Mouse (Mus musculus): ENCODE measurements around the gene Pold1. TPM values are rescaled to one million over a fixed set of nuclear protein-coding genes. Genes with fewer than 3 reads are reported as not detected.

Gene Pold1
- polyA plus RNA-seq, 1 experiment from 2014 or later = 56.1 TPM

DNA sequence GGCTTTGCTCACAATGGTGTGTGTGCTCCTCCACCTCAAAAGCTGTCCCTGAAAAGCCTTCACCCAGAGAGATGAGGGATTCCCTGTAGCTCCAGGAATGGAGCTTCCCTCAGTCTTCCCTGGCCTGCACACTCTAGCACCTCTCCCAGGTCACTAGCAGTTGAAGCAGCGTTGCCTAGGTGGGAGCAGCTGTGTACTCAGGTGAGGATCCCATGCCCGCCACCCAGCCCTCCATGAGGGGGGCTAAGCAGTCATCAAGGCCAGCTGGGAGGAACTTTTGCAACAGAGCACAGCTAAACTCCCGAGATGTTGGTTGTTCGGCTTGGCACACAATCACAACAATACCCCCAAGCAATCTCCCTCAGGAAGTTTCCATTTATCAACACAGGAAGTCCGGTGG lies 34.1 kb upstream of the Pold1 start:
- no peak overlapping the region for H3K27ac ChIP-seq (replicated peaks)
- no peak for ATAC-seq (ENCODE audit: extremely low read depth, insufficient number of reproducible peaks, low FRiP score, low TSS enrichment)
- peaks cover 62% of the 10 kb centered on the region for H3K27me3 ChIP-seq (replicated peaks)
- WGBS = 48% methylated on average over 5 of the region's 5 CpGs
- no peak overlapping the region for H3K9ac ChIP-seq
- peaks cover 9% of the 10 kb centered on the region for H3K4me1 ChIP-seq
- no peak overlapping the region for H3K4me2 ChIP-seq
- no peak overlapping the region for H3K4me3 ChIP-seq
- H3K36me3 ChIP-seq = no peaks in the 10 kb centered on the region
- no peaks in the 10 kb centered on the region; the same call in 1 of the 2 replicates for H3K9me3 ChIP-seq

DNA sequence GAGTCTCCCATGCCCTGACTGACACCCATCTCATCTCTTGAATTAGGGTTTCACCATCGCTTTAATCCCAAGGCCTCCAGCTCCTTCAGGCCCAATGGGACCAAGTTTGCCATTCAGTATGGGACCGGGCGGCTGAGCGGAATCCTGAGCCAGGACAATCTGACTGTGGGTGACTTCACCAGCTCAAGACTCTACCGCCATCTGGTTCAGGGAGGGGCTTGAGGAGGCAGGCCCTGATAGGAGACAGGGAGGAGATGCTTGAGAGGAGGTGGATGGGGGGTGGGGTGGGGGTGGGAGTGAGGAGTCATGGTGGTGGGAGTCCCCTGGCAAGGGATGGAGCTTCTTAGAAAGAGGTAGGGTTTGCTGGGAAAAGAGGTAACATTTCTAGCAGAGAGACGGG lies 33.0 kb upstream of the Pold1 start:
- H3K9ac ChIP-seq = no peak overlapping the region
- H3K36me3 ChIP-seq = no peaks in the 10 kb centered on the region
- H3K9me3 ChIP-seq = no peaks in the 10 kb centered on the region; the same call in 1 of the 2 replicates
- WGBS = 63% methylated on average over 6 of the region's 6 CpGs
- H3K4me3 ChIP-seq = no peak overlapping the region
- no peak overlapping the region for H3K27ac ChIP-seq (replicated peaks)
- H3K4me1 ChIP-seq = peaks cover 3% of the 10 kb centered on the region; the same call in 1 of the 2 replicates
- H3K27me3 ChIP-seq (replicated peaks) = peaks cover 54% of the 10 kb centered on the region
- ATAC-seq (ENCODE audit: extremely low read depth, insufficient number of reproducible peaks, low FRiP score, low TSS enrichment) = no peak
- H3K4me2 ChIP-seq = no peak overlapping the region

DNA sequence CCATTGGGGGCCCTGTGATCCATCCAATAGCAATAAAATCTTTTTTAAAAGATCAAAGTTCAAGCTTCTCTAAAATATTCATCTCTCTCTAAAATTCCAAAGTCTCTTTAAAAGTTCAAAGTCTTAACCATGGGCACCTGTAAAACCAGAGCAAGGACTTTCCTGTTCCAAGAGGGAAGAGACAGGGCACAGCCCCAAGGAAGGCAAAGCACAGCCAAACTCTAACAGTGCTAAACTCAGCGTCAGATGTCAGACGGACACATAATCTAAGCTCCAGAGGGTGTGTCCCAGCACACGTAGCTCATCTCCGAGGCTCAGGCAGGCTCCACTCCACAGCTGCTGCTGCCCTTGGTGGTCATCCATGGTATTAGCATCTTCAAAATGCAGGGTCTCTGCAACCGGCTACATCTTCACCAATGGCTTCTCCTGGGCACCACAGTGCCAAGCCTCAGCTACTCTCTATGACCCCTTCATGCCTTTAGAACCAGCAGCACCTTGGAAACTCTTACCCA lies 27.7 kb upstream of the Pold1 start:
- H3K4me1 ChIP-seq = no peaks in the 10 kb centered on the region
- H3K9ac ChIP-seq = no peak overlapping the region
- no peak overlapping the region for H3K4me2 ChIP-seq
- H3K4me3 ChIP-seq = no peak overlapping the region
- H3K9me3 ChIP-seq = no peaks in the 10 kb centered on the region; the same call in 1 of the 2 replicates
- H3K36me3 ChIP-seq = no peaks in the 10 kb centered on the region
- H3K27me3 ChIP-seq (replicated peaks) = peaks cover 24% of the 10 kb centered on the region
- H3K27ac ChIP-seq (replicated peaks) = no peak overlapping the region
- WGBS = 29% methylated on average over 5 of the region's 5 CpGs
- no peak for ATAC-seq (ENCODE audit: extremely low read depth, insufficient number of reproducible peaks, low FRiP score, low TSS enrichment)

DNA sequence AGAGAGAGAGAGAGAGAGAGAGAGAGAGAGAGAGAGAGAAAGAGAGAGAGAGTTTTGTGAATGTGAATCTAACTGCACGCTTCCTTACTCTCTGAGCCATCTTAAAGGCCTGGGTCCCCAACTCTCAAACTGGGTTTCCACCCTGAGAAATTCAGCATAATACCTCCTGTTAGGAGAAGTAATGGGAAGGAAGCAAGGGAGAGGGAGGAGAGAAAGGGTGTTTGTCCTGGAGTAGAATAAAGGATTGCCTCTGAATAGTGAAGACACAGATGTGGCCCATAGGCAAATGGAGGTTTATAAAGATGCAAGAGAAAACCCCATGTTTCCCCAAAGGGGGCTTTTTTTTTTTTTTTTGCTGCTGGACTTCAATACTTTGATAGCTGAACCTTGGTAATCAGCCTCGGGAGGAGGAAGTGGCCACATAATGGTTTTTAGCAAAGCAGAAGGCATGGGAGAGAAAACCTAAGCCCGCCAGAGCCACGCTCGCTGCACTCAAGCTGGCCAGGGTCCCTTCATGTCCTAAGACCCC lies 24.4 kb upstream of the Pold1 start:
- H3K4me3 ChIP-seq = no peak overlapping the region
- peaks cover 37% of the 10 kb centered on the region for H3K27me3 ChIP-seq (replicated peaks)
- H3K36me3 ChIP-seq = no peaks in the 10 kb centered on the region
- WGBS = 67% methylated on average over 5 of the region's 5 CpGs
- ATAC-seq (ENCODE audit: extremely low read depth, insufficient number of reproducible peaks, low FRiP score, low TSS enrichment) = no peak
- no peaks in the 10 kb centered on the region for H3K9me3 ChIP-seq
- no peak overlapping the region for H3K9ac ChIP-seq
- no peak overlapping the region for H3K27ac ChIP-seq (replicated peaks)
- H3K4me1 ChIP-seq = no peaks in the 10 kb centered on the region
- no peak overlapping the region for H3K4me2 ChIP-seq

DNA sequence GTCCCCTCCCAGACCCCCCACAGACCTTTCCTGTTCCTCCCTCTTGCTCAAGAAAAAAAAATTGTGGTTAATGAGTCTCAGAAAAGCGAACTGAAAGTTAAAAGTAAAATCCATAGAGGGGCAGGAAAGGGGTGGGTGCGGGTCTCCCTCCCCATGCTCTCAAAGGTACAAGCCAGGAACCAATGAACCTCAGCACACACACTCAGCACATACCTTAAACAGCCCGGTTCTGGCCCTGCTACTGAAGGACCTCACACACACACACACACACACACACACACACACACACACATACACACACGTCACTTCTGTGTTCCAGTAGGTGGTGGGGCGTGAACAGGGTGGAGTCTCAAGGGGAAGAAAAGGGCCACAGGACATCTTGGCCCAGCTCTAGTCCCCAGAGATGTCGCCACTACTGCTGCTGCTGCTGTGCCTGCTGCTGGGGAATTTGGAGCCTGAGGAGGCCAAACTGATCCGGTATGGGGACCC lies 23.6 kb upstream of the Pold1 start, which contains the start of gene Napsa:
Napsa (plus strand) TSS at position 168 of the 489 bp plus-strand sequence.
- ATAC-seq (ENCODE audit: extremely low read depth, insufficient number of reproducible peaks, low FRiP score, low TSS enrichment) = no peak

DNA sequence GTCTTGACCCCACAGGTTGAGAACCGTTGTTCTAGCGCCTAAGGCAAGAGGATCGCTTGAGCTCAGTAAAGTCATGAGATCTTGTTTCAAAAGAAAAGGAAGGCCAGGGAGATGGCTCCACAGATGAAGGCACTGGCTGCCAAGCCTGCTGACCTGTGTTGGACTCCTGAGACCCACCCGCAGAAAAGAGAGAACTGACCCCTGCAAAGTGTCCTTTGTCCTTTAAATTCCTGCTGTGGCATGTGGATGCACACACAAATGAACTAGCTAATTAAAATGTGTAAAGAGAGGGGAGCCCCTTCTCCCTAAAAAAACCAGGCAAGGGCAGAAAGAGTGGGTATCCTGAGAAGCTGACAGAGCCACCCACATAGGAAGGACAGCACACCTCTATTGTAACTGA lies 23.2 kb upstream of the Pold1 start:
- no peak overlapping the region for H3K9ac ChIP-seq
- H3K36me3 ChIP-seq = no peaks in the 10 kb centered on the region
- H3K27ac ChIP-seq (replicated peaks) = no peak overlapping the region
- WGBS = 75% methylated on average over 4 of the region's 4 CpGs
- no peak overlapping the region for H3K4me2 ChIP-seq
- ATAC-seq (ENCODE audit: extremely low read depth, insufficient number of reproducible peaks, low FRiP score, low TSS enrichment) = no peak
- no peak overlapping the region for H3K4me3 ChIP-seq
- H3K9me3 ChIP-seq = no peaks in the 10 kb centered on the region
- peaks cover 41% of the 10 kb centered on the region for H3K27me3 ChIP-seq (replicated peaks)
- H3K4me1 ChIP-seq = no peaks in the 10 kb centered on the region

More for the DNA sequence above, 23.6 kb upstream of the Pold1 start, which contains the start of gene Napsa:
- Histone ChIP-seq H3K27ac (replicated peaks) (no peak within 1 kb of the TSS), H3K9me3 (no peaks in the 10 kb centered on the region), H3K27me3 (replicated peaks) (peaks cover 43% of the 10 kb centered on the region), H3K4me1 (no peaks in the 10 kb centered on the region), H3K9ac (no peak within 1 kb of the TSS), H3K36me3 (no peaks in the 10 kb centered on the region), H3K4me3 (no peak within 1 kb of the TSS), H3K4me2 (no peak within 1 kb of the TSS)
- WGBS = 31% methylated on average over 7 of the region's 7 CpGs

DNA sequence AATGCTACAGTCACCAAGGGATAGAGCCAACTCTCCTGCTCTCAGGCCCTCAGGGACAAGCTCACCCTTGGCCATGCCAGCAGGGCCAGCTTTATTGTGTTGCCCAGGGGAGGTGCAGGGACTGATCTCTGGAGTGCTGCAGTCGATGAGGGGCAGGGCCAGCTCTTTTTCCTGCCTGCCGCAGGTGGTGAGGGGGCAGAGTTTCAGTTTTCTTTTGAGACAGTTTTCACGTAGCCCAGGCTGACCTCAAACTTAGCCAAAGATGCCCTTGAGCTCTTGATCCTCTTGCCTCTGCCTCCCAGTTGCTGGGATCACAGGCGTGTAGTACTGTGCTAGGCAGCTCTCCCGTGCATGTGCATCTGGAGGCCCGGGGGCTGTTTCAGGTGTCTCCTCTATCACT lies 22.3 kb upstream of the Pold1 start:
- Histone ChIP-seq H3K4me3 (no peak overlapping the region), H3K36me3 (no peaks in the 10 kb centered on the region), H3K4me2 (no peak overlapping the region), H3K27ac (replicated peaks) (no peak overlapping the region), H3K9ac (no peak overlapping the region), H3K4me1 (no peaks in the 10 kb centered on the region), H3K27me3 (replicated peaks) (peaks cover 47% of the 10 kb centered on the region), H3K9me3 (no peaks in the 10 kb centered on the region)
- ATAC-seq (ENCODE audit: extremely low read depth, insufficient number of reproducible peaks, low FRiP score, low TSS enrichment) = no peak
- 78% methylated on average over 6 of the region's 6 CpGs for WGBS

DNA sequence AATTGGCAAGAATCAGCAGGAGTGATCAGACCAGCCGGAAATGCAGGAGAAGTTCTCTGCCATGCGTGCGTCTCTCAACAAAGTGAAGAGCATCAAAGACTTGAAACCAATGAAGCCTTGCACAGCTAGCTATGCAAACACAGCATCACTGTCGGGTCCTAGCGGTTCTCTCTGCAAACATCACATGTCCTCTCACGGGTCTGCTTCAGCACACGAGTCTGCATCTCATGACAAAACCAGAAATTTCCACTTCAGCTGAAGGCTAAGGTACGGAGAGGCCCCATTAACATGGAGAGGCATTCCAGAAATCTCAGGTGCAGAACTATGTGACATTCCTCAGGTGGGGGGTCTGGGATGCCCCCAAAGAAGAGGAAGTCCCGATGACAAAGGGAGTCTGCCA lies 20.2 kb upstream of the Pold1 start:
- Histone ChIP-seq H3K4me3 (no peak overlapping the region), H3K9me3 (no peaks in the 10 kb centered on the region), H3K27ac (replicated peaks) (no peak overlapping the region), H3K9ac (no peak overlapping the region), H3K4me1 (no peaks in the 10 kb centered on the region), H3K27me3 (replicated peaks) (peaks cover 60% of the 10 kb centered on the region), H3K36me3 (no peaks in the 10 kb centered on the region), H3K4me2 (no peak overlapping the region)
- no peak for ATAC-seq (ENCODE audit: extremely low read depth, insufficient number of reproducible peaks, low FRiP score, low TSS enrichment)
- WGBS = 70% methylated on average over 9 of the region's 9 CpGs

DNA sequence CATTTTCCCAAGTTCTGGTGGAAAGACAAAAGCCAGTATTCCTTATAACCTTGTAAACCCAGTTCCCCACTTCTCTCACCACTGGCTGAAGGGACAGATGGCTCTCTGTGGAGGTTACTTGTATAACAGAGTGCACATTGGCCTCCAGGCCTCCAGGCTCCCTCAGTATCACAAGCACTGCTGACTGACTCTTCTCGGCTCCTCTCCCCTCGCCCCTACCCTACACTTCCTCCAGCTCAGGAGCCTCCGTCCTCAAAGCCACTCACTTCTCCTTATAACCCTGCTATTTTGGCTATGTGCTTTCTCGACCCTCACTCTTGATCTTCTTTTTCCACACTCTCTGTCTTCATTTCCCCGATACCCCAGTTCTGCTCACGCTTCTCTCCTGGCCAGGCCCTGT lies 16.8 kb upstream of the Pold1 start:
- Histone ChIP-seq H3K9me3 (no peaks in the 10 kb centered on the region), H3K9ac (no peak overlapping the region), H3K4me3 (no peak overlapping the region), H3K27me3 (replicated peaks) (peaks cover 48% of the 10 kb centered on the region), H3K36me3 (no peaks in the 10 kb centered on the region), H3K4me1 (no peaks in the 10 kb centered on the region), H3K27ac (replicated peaks) (no peak overlapping the region), H3K4me2 (no peak overlapping the region)
- 55% methylated on average over 6 of the region's 6 CpGs for WGBS
- ATAC-seq (ENCODE audit: extremely low read depth, insufficient number of reproducible peaks, low FRiP score, low TSS enrichment) = no peak

DNA sequence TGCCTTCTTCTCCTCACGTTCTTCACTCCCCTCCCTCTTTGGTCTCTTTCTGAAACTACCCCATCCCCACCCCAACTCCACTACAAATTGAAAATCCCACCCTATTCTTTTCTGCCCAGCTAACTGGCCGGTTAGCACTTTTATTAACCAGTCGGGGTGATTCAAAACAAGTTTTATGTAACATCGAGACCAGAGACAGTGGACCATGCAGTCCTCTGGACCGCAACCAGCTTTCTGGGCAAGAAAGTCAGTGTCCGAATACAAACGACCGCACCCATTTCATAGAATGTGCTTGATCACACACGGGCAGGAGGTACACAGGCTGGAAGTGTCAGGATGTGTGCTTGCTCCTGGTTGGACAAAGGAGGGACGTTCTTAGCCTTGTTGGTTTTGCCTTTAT lies 15.8 kb upstream of the Pold1 start:
- no peak overlapping the region for H3K9ac ChIP-seq
- H3K4me1 ChIP-seq = no peaks in the 10 kb centered on the region
- H3K4me2 ChIP-seq = no peak overlapping the region
- no peak overlapping the region for H3K4me3 ChIP-seq
- WGBS = 77% methylated on average over 10 of the region's 10 CpGs
- no peak overlapping the region for H3K27ac ChIP-seq (replicated peaks)
- no peaks in the 10 kb centered on the region for H3K36me3 ChIP-seq
- no peak for ATAC-seq (ENCODE audit: extremely low read depth, insufficient number of reproducible peaks, low FRiP score, low TSS enrichment)
- no peaks in the 10 kb centered on the region for H3K9me3 ChIP-seq
- H3K27me3 ChIP-seq (replicated peaks) = peaks cover 50% of the 10 kb centered on the region

DNA sequence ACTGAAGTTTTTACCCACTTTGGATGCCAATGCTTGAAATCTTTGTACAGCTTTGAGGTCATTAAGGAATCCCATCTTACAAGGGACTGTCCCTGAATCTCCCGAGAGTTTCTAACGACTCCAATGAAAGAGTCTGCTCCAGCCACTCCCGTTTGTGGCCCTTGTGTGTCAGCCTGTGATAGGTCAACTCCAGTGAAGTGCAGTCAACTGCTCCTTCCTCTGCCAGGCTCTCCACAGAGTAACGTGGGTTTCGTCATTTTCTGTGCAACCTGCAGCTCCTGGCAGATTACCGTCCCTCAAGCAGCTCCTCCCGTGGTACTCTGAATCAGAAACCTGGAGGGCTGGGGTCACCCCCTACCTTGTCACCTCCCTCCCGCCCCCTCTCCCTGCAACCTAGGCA lies 14.6 kb upstream of the Pold1 start:
- Histone ChIP-seq H3K4me2 (no peak overlapping the region), H3K27me3 (replicated peaks) (peaks cover 44% of the 10 kb centered on the region), H3K27ac (replicated peaks) (no peak overlapping the region), H3K9me3 (no peaks in the 10 kb centered on the region), H3K4me3 (no peak overlapping the region), H3K36me3 (no peaks in the 10 kb centered on the region), H3K4me1 (no peaks in the 10 kb centered on the region), H3K9ac (no peak overlapping the region)
- 41% methylated on average over 8 of the region's 8 CpGs for WGBS
- no peak for ATAC-seq (ENCODE audit: extremely low read depth, insufficient number of reproducible peaks, low FRiP score, low TSS enrichment)
